In the genomic region with DNA sequence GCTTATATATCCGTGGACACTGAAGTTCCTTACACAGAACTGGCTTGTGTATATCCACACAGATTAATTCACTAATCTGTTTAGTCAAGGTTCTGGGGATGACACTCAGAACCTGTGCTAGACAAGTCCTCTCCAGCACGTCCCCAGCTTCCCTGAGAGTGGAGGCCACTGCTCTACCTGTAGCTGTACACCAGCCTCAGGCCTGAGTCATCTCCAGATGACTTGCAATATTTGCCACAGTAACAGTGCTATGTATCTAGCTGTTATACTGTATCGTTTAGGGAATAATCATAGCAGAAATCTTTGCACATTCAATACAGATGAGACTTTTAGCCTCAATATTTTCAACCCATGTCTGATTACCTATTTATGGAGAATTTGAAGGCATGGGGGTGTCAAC, we compare ENCODE assay signal across 13 mouse cellular contexts.
"Had no signal": no experiment of that assay in that cellular context is flagged by ENCODE, and none has a peak within 500 bp of the region (broad histone marks: within the 10 kb centered on the region; RNA-seq: fewer than 3 reads in every experiment).

No protein-coding gene starts in this region.

- ATAC-seq: intestine, postnatal 0 days; midbrain, embryonic 16.5 days had no signal

- H3K36me3 ChIP-seq: limb, embryonic 12.5 days; lung, embryonic 15.5 days; midbrain, embryonic 12.5 days; stomach, embryonic 15.5 days had no signal

- DNase-seq: kidney, adult 9 months; kidney, postnatal 36 days; lung, postnatal 36 days; right cerebral cortex, adult 18-20 months; thymus, postnatal 4 days had no signal

- H3K4me1 ChIP-seq: midbrain, embryonic 12.5 days; stomach, embryonic 15.5 days had no signal

- H3K4me2 ChIP-seq: limb, embryonic 12.5 days; lung, embryonic 15.5 days; midbrain, embryonic 12.5 days; stomach, embryonic 15.5 days had no signal

- H3K9ac ChIP-seq: limb, embryonic 12.5 days; lung, embryonic 15.5 days; midbrain, embryonic 12.5 days; stomach, embryonic 15.5 days had no signal

- H3K9me3 ChIP-seq: limb, embryonic 12.5 days; lung, embryonic 15.5 days; megakaryocyte, embryonic 14.5 days; midbrain, embryonic 12.5 days; stomach, embryonic 15.5 days had no signal

- H3K27me3 ChIP-seq: lung, embryonic 15.5 days; megakaryocyte, embryonic 14.5 days; midbrain, embryonic 12.5 days; stomach, embryonic 15.5 days had no signal

- H3K4me3 ChIP-seq: limb, embryonic 12.5 days; lung, embryonic 15.5 days; megakaryocyte, embryonic 14.5 days; midbrain, embryonic 12.5 days; stomach, embryonic 15.5 days had no signal

- H3K27ac ChIP-seq: kidney, postnatal 0 days; limb, embryonic 12.5 days; lung, embryonic 15.5 days; midbrain, embryonic 12.5 days; stomach, embryonic 15.5 days had no signal
